Mouse (Mus musculus) midbrain, embryonic 14.5 days (tissue): ENCODE measurements around the gene Klhl41. TPM values are rescaled to one million over a fixed set of nuclear protein-coding genes. Genes with fewer than 3 reads are reported as not detected.
"Not testable (repeated sequence)": the region's sequence is repeated elsewhere in the genome, so short reads cannot be mapped to it uniquely, and the experiment has no call there.

Source experiments
- ATAC-seq: fragments of 200-750 bp; cut with Nextera tagmentation; 2 replicates; pipeline ENCODE4 v1.8.0; 2017; ENCODE audit warnings: moderate number of reproducible peaks, moderate library complexity; ENCODE audit not compliant: low FRiP score, low TSS enrichment
- DNase-seq: peaks from one replicate; pipeline ENCODE4 v3.0.0-alpha.2; 2015
- H3K27ac ChIP-seq: fragments of 300-500 bp; sonication (generic); replicated peaks from 2 replicates; pipeline ENCODE4 v1.5.1; 2014; ENCODE audit warnings: mild to moderate bottlenecking, low read depth, low read length, moderate library complexity
- H3K27me3 ChIP-seq: fragments of 300-500 bp; sonication (generic); 2 replicates; pipeline ENCODE4 v1.6.1; 2014; ENCODE audit warnings: low read length, control low read depth, mixed read lengths; ENCODE audit not compliant: control insufficient read depth, insufficient read depth
- H3K36me3 ChIP-seq: fragments of 300-500 bp; sonication (generic); 2 replicates; pipeline ENCODE4 v1.6.1; 2014; ENCODE audit warnings: low read length, control low read depth; ENCODE audit not compliant: control insufficient read depth, insufficient read depth
- H3K4me1 ChIP-seq: fragments of 300-500 bp; sonication (generic); 2 replicates; pipeline ENCODE4 v1.6.1; 2014; ENCODE audit warnings: mild to moderate bottlenecking, antibody characterized with exemption, low read length, control low read depth; ENCODE audit not compliant: control insufficient read depth, insufficient read depth
- H3K4me2 ChIP-seq: fragments of 300-500 bp; sonication (generic); 2 replicates; pipeline ENCODE4 v1.6.1; 2014; ENCODE audit warnings: mild to moderate bottlenecking, low read length, moderate library complexity
- H3K4me3 ChIP-seq: fragments of 300-500 bp; sonication (generic); replicated peaks from 2 replicates; pipeline ENCODE4 v1.5.1; 2014; ENCODE audit warnings: low read depth, low read length
- H3K9ac ChIP-seq: fragments of 300-500 bp; sonication (generic); replicated peaks from 2 replicates; pipeline ENCODE4 v1.6.1; 2014; ENCODE audit warnings: mild to moderate bottlenecking, low read length, moderate library complexity
- H3K9me3 ChIP-seq: fragments of 300-500 bp; sonication (generic); 2 replicates; pipeline ENCODE4 v1.6.1; 2016; ENCODE audit warnings: low read length, control low read depth, mixed read lengths; ENCODE audit not compliant: control insufficient read depth
- WGBS: fragments of 180-500 bp; shearing (Covaris S2); extraction: QIAGEN DNeasy Blood & Tissue Kit; methylation state at CpG from one replicate; pipeline ENCODE4 v1.1.7; 2014; 5-methylcytosine and 5-hydroxymethylcytosine counted together
- polyA plus RNA-seq: library from polyadenylated mRNA; unstranded; fragments of >200 nt; fragmentation: Nextera tagmentation; extraction: Ambion mirVana; gene quantifications from 2 replicates; pipeline ENCODE4 v1.2.1, GENCODE M21; 2014

The Klhl41 gene
- polyA plus RNA-seq, 1 experiment from 2014 or later = 0.21 TPM

GRCm38 (mm10) chr2:69675266-69675665 lies 5.3 kb downstream of the Klhl41 start:
- Histone ChIP-seq H3K4me3 (no peak overlapping the region), H3K27ac (no peak overlapping the region), H3K27me3 (no peaks in the 10 kb centered on the region), H3K4me2 (no peak overlapping the region), H3K9ac (no peak overlapping the region), H3K9me3 (no peaks in the 10 kb centered on the region), H3K4me1 (no peaks in the 10 kb centered on the region), H3K36me3 (no peaks in the 10 kb centered on the region; the same call in 1 of the 2 replicates)
- ATAC-seq (no peak), DNase-seq (no peak)
- WGBS = 86% methylated on average over 9 of the region's 9 CpGs

GRCm38 (mm10) chr2:69676713-69677112 lies 6.8 kb downstream of the Klhl41 start:
- 68% methylated on average over 2 of the region's 2 CpGs for WGBS
- H3K27me3 ChIP-seq = no peaks in the 10 kb centered on the region
- no peak overlapping the region for H3K9ac ChIP-seq
- no peaks in the 10 kb centered on the region for H3K4me1 ChIP-seq
- H3K36me3 ChIP-seq = no peaks in the 10 kb centered on the region
- ATAC-seq (no peak), DNase-seq (no peak)
- H3K27ac ChIP-seq = no peak overlapping the region
- no peak overlapping the region for H3K4me2 ChIP-seq
- H3K9me3 ChIP-seq = no peaks in the 10 kb centered on the region
- no peak overlapping the region for H3K4me3 ChIP-seq

- not testable (repeated sequence) for ATAC-seq, H3K4me2 ChIP-seq, H3K4me3 ChIP-seq, H3K27ac ChIP-seq, H3K4me1 ChIP-seq, H3K9me3 ChIP-seq, H3K9ac ChIP-seq, DNase-seq, H3K36me3 ChIP-seq, H3K27me3 ChIP-seq
- WGBS = 88% methylated on average over 2 of the region's 2 CpGs
These were observed 7.3 kb downstream of the Klhl41 start for GRCm38 (mm10) chr2:69677215-69677614.

GRCm38 (mm10) chr2:69679990-69680389 lies 10.1 kb downstream of the Klhl41 start:
- Histone ChIP-seq H3K27me3 (no peaks in the 10 kb centered on the region), H3K4me3 (no peak overlapping the region), H3K4me1 (peaks cover 5% of the 10 kb centered on the region; the same call in 1 of the 2 replicates), H3K9ac (no peak overlapping the region), H3K4me2 (no peak overlapping the region), H3K9me3 (no peaks in the 10 kb centered on the region), H3K36me3 (no peaks in the 10 kb centered on the region), H3K27ac (no peak overlapping the region)
- DNase-seq (no peak), ATAC-seq (no peak)
- WGBS = 65% methylated on average over 6 of the region's 6 CpGs

GRCm38 (mm10) chr2:69681931-69682330 lies 12.0 kb downstream of the Klhl41 start:
- Histone ChIP-seq H3K4me2 (no peak overlapping the region), H3K9me3 (no peaks in the 10 kb centered on the region), H3K9ac (no peak overlapping the region), H3K4me3 (no peak overlapping the region), H3K4me1 (peaks cover 5% of the 10 kb centered on the region; the same call in 1 of the 2 replicates), H3K27ac (no peak overlapping the region), H3K36me3 (peaks cover 7% of the 10 kb centered on the region), H3K27me3 (no peaks in the 10 kb centered on the region)
- DNase-seq = no peak
- 83% methylated on average over 4 of the region's 4 CpGs for WGBS
- ATAC-seq = no peak

GRCm38 (mm10) chr2:69683036-69683805 lies 13.3 kb downstream of the Klhl41 start:
- Histone ChIP-seq H3K36me3 (peaks cover 13% of the 10 kb centered on the region), H3K4me3 (no peak overlapping the region), H3K27ac (no peak overlapping the region), H3K27me3 (no peaks in the 10 kb centered on the region), H3K9me3 (no peaks in the 10 kb centered on the region), H3K4me2 (peak overlapping the region; percentile 37), H3K4me1 (peaks cover 5% of the 10 kb centered on the region; the same call in 1 of the 2 replicates), H3K9ac (no peak overlapping the region)
- WGBS = 7% methylated on average over 13 of the region's 13 CpGs
- ATAC-seq (peak; percentile 20; the same call in 1 of the 2 replicates), DNase-seq (peak; percentile 80)

- Histone ChIP-seq H3K27me3 (no peaks in the 10 kb centered on the region), H3K4me3 (no peak overlapping the region), H3K4me1 (peaks cover 5% of the 10 kb centered on the region; the same call in 1 of the 2 replicates), H3K4me2 (no peak overlapping the region), H3K9me3 (no peaks in the 10 kb centered on the region), H3K36me3 (peaks cover 20% of the 10 kb centered on the region), H3K27ac (no peak overlapping the region), H3K9ac (no peak overlapping the region)
- WGBS = 94% methylated on average over 3 of the region's 3 CpGs
- ATAC-seq (no peak), DNase-seq (no peak)
These were observed 14.6 kb downstream of the Klhl41 start for GRCm38 (mm10) chr2:69684488-69684887.

GRCm38 (mm10) chr2:69690214-69690613 lies 20.3 kb downstream of the Klhl41 start:
- Histone ChIP-seq H3K27me3 (no peaks in the 10 kb centered on the region), H3K27ac (no peak overlapping the region), H3K4me1 (no peaks in the 10 kb centered on the region), H3K9me3 (no peaks in the 10 kb centered on the region), H3K9ac (no peak overlapping the region), H3K4me2 (no peak overlapping the region), H3K4me3 (no peak overlapping the region), H3K36me3 (peaks cover 62% of the 10 kb centered on the region)
- no peak for DNase-seq
- no peak for ATAC-seq
- WGBS = 97% methylated on average over 3 of the region's 3 CpGs

- no peak overlapping the region for H3K4me2 ChIP-seq
- no peak overlapping the region for H3K9ac ChIP-seq
- peaks cover 64% of the 10 kb centered on the region for H3K36me3 ChIP-seq
- H3K4me1 ChIP-seq = no peaks in the 10 kb centered on the region
- no peak overlapping the region for H3K4me3 ChIP-seq
- 86% methylated on average over 6 of the region's 6 CpGs for WGBS
- no peak for ATAC-seq
- H3K9me3 ChIP-seq = no peaks in the 10 kb centered on the region
- no peak overlapping the region for H3K27ac ChIP-seq
- DNase-seq = no peak
- no peaks in the 10 kb centered on the region for H3K27me3 ChIP-seq
These were observed 20.9 kb downstream of the Klhl41 start for GRCm38 (mm10) chr2:69690843-69691242.
